Mouse (Mus musculus): ENCODE data around the gene Fam189b.
"Not testable (repeated sequence)": the region's sequence is repeated elsewhere in the genome, so short reads cannot be mapped to it uniquely, and the experiment has no call there.

Gene Fam189b

DNA sequence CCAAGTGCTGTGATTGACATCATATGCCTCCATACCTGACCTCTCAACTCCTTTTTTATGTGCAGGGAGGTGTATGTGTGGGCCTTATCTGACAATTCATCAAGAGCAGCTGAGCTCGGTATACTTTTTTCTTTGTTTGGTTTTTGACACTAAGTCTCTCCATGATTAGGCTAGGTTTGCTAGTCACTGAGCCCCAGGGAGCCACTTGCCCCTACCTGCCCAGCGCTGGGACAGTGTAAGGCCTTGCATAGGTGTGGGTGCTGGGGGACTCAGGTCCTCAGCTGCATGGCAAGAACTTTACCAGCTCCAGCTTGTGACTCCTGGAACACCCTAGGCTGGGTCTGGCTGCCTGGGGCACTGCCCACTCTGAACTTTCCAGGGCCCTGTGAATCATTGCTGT is 23.8 kb downstream of the Fam189b start:
- DNase-seq, result no peak

DNA sequence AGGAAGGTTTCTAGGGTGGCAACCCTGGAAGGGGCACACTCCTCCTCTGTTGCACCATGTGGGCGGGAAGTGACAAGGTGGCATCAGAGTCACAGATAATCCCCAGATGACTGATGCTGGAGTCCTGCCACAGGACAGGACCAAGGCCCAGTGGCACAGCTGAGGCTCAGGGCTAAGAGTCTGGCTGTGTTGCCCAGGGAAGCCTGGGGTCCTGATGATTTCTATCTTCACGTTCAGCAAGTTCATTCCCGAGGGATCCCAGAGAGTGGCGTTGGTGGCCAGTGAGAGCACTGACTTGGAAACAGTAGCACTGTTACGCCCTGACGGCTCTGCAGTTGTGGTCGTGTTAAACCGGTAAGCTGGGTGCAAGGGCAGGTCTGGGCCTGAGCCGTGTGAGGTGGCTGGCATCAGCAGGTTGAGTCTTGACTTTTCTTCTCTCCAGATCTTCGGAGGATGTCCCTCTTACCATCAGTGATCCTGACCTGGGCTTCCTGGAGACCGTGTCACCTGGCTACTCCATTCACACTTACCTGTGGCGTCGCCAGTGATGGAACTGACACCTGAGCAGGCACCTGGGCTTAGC is 25.2 kb downstream of the Fam189b start:
- DNase-seq, result no peak

DNA sequence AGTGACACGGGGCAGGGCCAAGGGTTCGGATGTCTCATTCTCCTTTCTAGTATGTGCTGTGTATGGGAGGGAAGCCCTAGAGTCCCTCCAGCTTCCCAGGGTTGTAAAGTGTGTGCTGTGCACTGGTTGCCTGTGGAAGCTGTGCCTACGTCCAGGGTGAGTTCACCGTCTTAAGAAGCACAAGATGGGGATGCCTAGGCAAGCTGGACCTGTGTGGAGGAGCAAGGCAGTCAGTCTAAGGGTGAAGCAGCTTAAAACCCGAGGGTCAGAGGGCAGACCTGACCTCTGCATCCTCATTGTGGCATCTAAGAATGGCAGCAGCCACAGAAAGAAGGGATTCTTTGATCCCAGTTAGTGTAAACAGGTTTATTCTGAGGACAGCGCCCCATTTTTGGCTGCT is 25.8 kb downstream of the Fam189b start:
- no peak for DNase-seq

DNA sequence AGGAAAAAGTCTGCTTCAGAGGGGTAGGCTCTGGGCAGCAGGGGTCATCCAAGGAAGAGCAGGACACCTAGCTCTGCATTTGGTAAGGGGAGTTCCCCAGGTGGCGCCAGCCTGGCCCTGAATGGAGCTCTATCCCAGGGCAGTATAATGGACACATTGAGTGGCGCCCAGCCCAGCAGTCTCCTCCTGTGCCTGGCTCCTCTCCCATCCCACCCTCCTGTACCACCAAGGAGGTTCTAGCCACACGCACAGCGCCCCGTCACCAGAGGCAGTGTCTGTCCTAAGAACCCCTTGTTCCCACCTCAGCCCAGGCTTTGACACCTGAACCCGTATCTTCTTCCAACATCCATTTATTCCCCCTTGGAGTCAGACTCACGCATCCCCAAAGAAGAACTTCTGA is 26.8 kb downstream of the Fam189b start:
- DNase-seq, result no peak

DNA sequence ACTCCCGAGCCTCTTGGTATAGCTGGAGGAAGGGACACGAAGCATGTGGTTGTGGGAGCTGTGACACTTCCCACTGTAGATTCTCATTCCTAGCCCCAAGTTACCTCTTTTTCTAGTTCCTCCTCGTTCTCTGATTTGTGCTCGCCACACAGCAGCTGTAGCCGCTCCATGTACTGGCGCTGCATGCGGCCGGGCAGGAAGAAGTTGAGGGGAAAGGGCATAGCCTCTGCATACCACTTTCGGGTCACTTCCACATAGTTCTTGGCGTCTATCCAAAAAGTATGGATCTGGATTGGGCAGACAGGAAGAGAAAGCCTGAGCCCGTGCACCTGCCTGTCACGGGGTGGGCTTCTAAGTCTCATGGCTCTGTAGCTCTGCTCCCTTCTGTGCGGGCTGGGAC is 27.2 kb downstream of the Fam189b start:
- peak; percentile 41 for DNase-seq

DNA sequence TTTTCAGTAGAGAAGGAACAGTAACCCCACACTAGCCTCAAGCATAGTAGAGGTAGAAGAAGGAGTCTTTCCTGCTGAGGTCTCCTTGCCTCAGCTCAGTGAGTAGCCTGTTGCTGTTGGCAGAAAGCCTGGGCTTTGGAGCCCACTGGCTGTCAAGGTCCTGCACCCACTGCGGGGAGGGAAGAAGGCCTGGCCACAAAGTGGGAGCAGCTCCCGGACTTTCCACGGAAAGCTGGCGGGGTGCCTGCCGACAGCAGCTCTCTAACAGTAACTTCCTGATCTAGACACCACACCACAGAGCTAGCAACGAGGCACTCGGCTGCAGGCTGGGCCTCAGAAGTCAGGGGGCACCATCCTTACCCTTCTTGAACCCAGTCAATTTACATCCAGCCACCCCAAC is 27.8 kb downstream of the Fam189b start:
- DNase-seq, result peak; percentile 77

DNA sequence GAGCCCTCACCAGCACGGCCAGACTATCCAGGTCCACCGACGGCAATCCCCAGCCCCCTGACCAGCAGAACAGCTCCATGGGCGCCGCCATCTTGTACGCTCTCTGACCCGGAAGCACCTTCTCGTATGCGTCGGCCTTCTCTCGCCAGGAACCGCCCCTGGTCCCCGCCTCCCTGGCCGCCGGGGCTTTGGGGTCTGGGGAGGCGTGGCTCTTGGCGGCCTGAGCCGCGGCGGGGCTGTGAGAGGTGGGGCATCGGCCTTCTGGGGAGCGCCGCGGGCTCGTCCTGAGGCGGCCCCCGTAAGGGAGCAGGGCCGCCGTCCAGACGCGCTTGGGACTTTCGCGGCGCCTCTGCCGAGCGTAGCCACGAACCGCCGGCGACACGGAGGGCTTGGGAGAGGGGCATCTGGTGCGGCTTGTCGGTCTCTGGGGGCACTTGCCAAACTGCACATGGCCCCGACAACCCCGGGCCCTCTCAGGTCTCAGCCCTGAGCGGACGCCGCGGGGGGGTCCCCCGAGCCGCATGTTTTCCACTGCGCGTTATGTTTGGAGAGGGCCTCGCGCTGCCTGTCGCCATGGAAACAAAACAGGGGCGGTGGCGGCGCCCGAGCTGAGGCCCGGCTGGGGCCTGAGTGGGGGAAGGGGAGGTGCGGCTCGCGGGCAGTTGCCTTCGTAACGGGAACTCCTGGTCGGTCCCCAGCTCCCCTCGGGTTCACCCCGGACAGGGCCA is 31.0 kb downstream of the Fam189b start:
- peak; percentile 95 for DNase-seq

DNA sequence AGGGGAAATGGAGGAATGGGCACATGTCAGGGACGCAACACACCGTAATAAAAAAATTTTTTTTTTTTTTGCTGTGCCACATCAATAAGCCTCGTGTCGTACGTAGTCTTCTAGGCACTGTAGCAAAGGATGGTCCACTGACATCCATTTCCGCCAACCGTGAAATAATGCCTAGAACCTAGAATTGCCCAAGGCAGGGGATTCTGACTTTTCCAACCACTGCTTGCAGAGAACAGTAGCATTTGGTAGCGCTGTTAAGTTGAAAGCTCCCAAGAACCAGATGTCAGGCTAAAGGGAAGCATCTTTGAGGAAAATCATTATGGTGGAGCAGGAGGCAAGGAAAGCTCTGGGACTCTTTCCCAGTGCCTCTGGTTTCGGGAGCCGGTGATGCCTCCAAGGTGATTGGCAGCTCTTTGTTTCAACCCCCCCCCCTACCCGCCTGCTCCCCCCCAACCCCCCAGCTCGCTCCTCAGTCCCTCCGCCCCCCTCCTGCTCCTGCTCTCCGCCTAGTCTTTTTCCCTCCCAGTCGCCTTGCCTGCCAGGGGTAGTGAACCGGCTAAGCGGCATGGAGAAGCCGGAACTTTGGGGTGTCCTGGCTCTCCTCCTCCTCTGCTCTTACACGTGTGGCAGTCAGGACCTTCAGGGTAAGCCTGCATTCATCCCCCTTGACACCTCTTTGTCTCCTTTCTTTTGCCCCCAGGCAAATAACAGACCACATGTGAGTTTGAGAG is 31.9 kb downstream of the Fam189b start, which contains the start of gene Thbs3:
TSS of gene Thbs3 (plus strand) at position 500 of the 731 bp plus-strand sequence.
- no peak for DNase-seq

DNA sequence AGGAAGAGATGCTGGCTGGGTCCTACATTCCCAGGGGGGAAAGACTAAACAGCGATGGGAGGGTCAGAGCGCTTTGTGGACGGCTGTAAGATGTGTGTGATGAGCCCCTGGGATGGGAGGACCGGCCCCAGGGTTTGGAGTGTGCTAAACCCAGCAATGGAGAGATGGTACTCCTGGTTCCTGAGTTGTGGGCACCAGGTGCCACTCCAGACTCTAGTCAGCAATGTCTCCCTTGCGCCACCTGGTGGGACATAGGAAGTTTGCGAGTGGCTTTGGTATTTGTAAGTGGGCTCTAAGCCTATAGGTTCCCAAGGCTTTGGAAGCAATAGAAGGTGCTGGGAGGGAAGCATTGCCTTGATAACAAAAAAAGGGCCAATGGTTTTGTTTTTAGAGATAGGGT is 32.9 kb downstream of the Fam189b start:
- peak; percentile 89 for DNase-seq

DNA sequence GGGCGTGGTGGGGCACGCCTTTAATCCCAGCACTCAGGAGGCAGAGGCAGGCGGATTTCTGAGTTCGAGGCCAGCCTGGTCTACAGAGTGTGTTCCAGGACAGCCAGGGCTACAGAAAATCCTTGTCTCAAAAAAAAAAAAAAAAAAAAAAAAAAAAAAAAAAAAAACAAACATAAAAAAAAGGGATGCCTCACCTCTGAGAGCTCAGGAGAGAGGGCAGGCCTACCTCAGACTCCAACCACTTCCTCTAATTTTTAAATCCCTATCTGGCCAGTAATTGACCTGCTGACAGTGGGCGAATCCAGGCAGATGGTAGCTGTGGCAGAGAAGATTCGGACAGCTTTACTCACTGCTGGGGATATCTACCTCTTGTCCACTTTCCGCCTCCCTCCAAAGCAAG is 33.5 kb downstream of the Fam189b start:
- DNase-seq, result not testable (repeated sequence)

DNA sequence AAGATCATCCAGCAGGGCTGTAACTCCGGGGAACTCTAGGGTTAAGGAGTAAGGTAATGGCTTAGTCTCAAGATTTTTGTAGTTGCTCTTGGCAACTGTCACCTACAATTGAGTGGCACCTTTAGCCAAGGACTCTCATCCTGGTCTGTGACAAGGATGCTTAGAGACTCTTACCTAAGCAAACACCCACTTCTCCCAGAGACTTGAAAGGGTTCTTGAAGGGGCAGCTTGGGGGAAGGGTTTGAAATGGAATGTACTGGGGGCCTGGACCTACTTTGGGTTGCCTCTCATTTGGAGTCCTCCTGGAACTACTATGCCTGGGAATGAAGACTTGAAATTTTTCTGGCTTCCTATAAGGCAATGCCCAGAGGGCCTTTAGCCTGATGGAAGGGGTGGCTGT is 35.3 kb downstream of the Fam189b start:
- DNase-seq, result no peak

DNA sequence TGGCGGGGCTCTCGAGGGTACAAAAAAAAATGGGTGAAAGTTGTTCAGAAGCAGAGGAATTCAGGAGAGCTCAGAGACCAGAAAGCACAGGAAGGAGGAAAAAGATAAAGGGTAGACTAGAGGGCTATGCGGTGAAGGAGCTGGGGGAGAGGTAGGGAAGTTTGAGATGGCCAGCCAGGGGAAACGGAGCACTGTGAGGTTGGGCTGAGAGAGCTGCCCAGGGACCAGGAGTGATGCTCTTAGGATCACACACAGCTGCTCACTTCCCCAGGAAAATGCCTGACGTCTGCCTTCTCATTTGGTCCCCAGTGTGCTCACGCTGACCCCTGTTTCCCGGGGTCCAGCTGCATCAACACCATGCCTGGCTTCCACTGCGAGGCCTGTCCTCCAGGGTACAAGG is 36.6 kb downstream of the Fam189b start:
- no peak for DNase-seq

DNA sequence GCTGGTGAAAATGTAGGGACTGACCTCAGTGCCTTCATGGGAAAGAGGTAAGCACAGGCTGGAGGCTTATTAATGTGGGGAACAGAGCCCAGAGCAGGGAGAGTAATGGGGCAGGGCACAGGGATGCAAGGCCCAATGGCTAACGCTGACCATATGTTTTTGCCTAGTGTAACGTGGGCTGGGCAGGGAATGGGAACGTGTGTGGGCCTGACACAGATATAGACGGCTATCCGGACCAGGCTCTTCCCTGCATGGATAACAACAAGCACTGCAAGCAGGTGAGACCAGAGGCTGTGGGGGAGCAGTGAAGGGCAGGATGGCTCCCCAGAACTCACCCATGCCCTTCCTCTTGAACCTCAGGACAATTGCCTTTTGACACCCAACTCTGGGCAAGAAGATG is 38.2 kb downstream of the Fam189b start:
- no peak for DNase-seq

DNA sequence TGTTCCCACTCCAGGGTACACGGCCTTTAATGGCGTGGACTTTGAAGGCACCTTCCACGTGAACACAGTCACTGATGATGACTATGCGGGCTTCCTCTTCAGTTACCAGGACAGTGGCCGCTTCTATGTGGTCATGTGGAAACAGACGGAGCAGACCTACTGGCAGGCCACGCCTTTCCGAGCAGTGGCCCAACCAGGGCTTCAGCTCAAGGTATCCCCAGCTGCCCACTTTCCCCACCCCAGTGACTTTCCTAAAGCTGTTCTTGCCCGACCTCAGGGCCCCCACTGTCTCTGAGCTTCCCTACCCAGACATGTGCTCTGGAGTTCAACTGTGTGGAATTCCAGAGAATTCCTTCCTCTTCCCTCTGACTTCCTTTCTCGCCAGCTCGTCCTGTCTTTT is 41.9 kb downstream of the Fam189b start:
- DNase-seq, result no peak

DNA sequence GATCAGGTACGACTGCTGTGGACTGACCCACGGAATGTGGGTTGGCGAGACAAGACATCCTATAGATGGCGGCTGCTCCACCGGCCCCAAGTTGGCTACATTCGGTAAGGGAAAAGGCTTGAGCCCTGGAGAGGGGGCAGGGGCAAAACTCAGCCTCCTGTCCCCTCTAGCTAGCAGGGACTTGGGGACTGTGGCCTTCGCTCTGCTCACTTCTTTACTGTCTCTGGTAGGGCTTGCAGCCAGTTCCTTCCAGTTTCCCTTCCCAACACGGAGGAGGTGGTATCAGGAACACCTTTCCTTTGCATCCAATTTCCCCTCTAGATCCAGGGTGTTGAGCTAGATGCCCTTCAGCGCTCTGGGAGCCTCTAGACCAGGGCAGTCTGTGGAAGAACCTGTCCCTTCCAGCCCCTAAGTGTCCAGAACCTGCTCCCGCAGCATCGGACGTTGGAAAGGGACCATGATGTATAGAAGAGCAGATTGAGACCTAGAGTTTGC is 42.4 kb downstream of the Fam189b start:
- no peak for DNase-seq

DNA sequence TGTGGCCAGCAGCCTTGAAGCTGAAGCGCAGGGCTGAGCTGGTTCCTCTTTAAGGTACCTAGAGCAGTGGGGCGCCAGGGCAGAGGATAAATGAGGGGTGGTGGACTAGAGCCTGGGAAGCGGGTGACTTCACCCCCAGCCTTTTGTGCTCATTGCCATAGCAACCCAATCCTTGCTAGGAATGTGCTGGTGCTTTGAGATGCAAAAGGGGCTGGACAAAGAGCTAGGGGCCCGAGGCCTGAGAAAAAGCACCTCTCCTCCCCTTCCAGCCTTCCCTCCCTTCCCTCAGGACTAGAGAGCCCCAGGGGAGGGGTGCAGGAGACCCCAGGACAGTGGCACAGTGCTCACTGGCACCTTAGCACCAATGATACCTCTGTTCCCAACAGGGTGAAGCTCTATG is 43.0 kb downstream of the Fam189b start:
- DNase-seq, result no peak

DNA sequence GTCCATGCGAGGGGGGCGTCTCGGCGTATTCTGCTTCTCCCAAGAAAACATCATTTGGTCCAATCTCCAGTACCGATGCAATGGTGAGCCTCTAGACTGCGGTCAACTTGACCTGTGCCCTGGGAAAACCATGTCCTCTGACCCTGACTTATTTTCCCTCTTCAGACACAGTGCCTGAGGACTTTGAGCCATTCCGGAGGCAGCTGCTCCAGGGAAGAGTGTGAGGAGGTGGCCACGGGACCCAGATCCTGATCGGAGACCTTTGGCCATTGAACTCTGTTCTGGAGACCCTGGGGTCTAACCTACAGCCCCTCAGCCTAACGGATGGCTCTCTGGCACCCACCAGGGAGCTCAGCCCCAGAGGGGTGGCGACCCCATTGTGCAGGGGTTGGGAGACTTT is 43.4 kb downstream of the Fam189b start:
- DNase-seq, result no peak

DNA sequence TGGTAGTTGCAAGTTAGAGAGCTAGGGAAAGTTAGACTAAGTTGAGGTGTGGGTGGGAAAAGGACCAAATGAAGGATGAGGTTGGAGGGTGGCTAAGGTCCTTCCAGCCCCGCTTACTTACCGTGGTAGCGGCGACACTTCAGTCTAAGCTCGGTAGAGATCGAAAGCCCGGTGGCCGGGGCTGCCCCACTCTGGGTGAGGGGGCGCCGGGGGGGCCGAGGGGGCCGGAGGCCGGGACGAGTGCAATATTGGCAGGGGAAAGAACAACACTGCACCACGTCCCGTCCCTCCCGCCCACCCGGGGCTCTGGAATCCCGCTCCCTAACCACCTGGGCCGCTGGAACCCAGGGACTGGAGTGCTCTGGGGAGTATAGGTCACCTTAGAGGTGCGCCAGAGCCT is 44.0 kb downstream of the Fam189b start, which contains the start of gene Mtx1:
TSS of gene Mtx1 (minus strand) at position 189 of the 400 bp plus-strand sequence.
- no peak for DNase-seq

DNA sequence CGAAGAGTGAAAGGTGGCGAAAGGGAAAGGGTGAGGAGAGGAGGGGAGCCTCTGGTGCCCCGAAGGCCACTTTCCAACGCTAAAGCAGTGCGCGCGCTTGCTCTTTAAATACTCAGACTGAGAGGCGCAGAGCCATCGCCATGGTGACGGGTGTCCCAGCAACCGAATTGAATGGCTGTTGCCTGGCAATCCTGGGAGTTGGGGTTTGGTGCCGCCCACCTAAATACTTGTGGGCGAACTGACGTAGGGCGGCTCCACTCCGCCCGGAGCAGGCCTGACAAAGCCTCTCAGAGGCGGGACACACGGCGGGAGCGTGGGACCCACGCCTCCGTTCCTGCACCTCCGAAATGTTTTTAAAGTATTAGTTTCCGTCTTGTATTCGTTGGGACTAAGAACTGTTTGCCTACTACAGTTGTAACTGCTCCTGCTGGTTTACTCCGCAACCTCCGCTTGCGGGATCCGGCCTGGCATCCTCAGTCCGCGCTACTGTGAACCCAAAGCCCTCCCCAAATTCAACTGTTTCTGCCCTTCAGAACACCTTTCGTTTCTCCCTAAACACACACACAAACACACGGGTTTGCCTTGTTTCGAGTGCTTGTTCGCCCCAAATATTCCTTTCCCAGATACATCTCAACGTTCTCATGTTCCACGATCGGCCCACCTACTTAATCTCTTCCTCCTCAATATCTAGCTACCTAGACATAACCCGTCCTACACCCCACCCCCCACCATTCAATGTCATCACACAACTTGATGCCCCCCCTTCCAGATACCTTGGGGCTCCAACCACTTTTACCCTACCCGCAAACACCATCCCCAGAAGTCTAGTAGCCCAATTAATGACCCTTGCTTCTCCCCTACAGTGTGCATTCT is 44.6 kb downstream of the Fam189b start:
- DNase-seq, result peak; percentile 92

DNA sequence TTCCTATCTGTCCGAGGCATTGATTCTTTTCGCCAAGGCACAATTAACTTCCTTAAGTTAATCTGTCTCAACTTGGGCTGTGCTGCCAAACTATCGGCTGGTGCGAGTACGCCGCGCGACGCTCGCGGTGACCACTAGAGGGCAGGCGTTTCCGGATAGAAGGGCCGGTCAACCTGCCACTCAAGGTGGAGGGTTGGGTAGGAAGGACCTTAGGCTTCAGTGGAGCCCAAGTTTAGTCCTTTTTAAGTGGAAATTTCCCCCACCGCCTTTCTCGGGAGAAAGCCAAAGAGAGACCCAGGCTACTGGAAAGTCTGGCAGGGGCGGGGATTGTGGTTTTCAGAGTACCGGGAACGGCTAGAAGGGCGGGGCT is 45.2 kb downstream of the Fam189b start:
- peak; percentile 93 for DNase-seq

DNA sequence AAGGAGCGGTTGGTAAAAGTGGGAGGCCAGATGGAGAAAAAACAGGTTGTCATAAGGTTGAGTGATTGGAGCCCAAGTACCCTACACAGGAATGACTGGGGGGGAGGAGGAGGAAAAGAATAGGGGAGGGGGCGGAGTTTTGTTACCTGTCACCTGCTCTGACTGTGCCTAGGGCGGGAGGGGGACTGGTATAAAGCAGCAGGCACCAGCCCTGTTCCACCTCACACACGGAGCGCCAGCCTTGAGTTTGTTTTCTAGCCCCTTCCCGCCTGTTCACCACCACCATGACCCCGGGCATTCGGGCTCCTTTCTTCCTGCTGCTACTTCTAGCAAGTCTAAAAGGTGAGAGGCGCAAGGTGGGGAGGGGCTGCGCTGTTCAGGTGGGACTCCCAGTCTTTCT is 45.9 kb downstream of the Fam189b start, which contains the start of gene Muc1:
TSS of gene Muc1 (plus strand) at position 222 of the 400 bp plus-strand sequence.
- DNase-seq, result peak; percentile 68

DNA sequence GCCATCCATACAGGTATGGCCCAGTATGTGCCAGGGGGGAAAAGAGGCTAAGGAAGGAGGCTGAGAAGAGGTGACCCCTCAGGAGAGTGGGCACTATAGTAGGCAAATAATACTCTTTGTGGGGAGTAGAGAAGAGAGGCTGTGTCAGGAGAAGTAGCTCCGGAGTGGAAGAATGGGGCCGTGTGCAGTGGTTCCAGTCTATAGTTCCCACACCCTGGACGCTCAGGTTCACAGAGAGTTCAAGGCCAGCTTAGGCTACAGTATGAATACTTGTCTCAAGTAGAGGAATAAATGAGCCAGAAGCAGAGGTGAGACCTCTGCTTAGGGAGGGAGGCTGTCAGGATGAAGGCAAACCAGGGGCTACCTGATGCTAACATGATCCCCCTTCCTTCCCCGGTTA is 46.3 kb downstream of the Fam189b start:
- no peak for DNase-seq

DNA sequence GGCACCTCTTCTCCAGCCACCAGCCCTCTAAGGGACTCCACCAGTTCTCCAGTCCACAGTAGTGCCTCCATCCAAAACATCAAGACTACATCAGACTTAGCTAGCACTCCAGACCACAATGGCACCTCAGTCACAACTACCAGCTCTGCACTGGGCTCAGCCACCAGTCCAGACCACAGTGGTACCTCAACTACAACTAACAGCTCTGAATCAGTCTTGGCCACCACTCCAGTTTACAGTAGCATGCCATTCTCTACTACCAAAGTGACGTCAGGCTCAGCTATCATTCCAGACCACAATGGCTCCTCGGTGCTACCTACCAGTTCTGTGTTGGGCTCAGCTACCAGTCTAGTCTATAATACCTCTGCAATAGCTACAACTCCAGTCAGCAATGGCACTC is 47.6 kb downstream of the Fam189b start:
- no peak for DNase-seq

Data from kidney, postnatal 14 days (tissue).